Mouse (Mus musculus) adrenal gland, postnatal 10 days (tissue): ENCODE measurements around the gene Kdm6b. TPM values are rescaled to one million over a fixed set of nuclear protein-coding genes. Genes with fewer than 3 reads are reported as not detected.

Experiments
- DNase-seq: peaks from one replicate; pipeline ENCODE4 v3.0.0; 2021; ENCODE audit warnings: mixed read lengths
- total RNA-seq, 2 experiments: library from RNA; stranded (reverse); gene quantifications; 2 replicates each; pipeline ENCODE4 v1.2.3; 2021

The Kdm6b gene
- total RNA-seq, 2 experiments from 2014 or later = 49.0 to 53.4 TPM

GRCm38 (mm10) chr11:69419443-69419812 lies 6.0 kb upstream of the Kdm6b start:
- peak; percentile 52 for DNase-seq

GRCm38 (mm10) chr11:69418481-69419442 lies 5.3 kb upstream of the Kdm6b start:
- peak; percentile 95 for DNase-seq

DNA sequence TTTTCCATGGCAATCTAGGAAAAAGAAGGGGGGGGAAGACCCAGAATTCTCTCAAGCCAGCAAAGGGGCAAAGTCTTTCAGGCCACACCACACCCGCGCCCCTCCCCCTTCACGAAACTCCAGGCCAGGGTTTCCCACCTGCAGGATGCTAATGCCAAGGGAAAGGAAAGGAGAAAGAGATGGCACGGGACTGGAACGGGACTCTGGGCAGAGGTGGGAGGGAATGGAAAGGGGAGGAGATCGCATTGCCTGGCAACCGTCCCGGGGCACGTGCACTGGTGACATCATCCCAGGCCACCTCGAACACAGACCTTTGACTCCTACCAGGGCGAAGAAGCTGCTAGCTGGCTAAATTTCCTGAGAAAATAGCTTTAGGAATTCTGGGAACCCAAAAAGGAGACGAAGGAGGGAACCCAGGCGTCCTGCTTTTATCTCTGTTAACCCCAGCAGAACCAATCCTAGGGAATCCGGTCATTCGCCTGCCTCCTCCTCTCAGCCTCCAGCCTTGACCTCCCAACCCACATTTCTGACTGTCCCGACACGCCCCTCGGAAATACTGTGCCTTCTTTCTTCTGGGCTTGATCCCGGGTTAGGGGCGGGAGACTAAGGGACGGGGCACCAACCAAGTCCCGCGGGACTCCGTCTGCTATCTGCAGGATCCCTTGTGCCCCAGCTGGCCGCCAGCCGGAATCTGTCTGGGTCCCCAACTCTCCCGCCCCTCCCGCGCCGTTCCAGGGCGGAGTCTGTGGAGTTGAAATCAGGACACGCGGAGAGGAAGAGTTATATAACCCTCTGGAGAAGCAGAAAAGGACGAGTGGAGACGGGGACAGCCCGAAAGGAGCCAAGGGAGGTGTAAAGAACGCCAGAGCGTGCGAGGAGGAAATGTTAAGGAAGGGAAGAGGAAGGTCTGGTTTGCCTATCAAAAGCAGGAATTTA lies 4.2 kb upstream of the Kdm6b start:
- peak; percentile 98 for DNase-seq

DNA sequence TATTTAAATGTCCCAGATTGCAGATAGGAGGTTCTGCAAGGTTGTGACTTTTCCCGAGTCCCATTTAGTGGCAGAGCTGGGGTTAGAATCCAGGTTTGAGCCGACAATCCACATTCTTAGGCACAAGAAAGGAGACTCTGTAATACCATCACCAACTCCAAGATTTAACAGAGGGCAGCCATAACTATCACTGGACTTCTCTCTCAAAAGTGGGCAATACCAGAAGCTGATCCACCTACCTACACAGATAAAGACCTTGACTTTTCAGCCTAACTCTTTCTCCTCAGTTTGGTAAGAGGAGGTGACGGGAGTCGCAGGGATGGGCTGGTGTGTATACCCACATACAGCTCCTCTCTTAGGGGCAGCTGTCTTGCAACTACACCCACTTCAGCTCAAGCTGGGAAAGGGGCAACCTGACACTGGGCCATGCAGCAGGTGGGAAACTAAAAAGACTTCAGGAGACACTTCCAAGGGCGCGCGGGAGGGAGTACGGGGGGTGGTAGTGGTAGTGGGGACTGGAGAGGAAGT lies 3.5 kb upstream of the Kdm6b start:
- no peak for DNase-seq

DNA sequence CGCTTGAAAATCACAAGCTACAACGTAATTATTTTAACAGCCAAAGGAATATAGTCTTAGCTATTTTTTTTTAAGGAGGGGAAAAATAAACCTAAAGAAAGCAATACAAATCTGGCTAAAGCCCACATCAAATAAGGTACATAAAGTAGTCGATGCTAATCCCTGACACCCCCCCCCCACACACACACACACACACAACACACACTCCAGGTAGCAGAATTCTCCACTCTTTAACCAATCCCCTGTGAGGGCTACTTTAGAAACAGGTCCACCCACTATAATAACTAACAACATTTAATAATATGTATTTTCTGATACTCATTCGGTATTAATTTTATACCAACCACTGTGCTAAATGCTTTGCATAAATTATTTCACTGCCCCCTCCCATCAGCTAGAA lies 3.0 kb upstream of the Kdm6b start:
- DNase-seq = no peak

DNA sequence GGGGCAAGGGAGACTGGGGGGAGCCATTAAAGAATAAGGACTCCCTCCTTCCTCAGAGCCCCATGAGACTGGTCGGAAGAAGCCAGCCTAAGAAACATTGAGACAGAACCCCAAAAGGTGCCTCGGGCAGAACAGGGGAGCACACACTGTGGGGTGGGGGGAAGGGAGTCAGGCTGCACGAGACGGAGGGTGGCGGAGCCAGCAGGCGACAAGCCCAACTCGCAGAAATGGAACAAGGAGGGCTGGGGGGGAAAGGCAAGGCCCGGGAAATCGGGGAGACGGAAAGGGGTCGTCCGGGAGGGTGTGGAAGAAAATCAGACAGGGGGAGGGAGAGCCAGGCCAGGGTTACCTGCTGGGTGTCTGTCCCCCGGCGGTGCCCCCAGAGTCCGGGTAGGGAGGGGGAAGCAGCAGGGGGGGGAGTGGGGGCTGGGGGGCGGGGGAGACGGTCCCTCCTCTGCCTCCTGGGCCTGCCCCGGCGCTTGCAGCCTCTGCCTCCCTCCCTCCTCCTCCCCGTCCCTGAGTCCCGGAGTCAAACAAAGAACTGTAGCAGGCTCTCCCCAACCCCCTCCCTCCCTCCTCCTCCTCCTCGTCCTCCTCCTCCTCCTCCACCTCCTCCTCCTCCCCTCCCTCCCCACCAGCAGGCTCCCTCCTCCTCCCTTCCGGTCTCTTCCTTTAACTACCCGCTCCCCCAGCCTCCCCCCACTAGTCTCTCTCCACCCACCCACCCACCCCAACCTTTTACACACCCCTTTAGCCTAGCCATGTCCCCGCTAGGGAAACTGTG lies 2.4 kb upstream of the Kdm6b start:
- peak; percentile 77 for DNase-seq

- peak; percentile 87 for DNase-seq
These were observed 1.8 kb upstream of the Kdm6b start for GRCm38 (mm10) chr11:69415327-69415667.

DNA sequence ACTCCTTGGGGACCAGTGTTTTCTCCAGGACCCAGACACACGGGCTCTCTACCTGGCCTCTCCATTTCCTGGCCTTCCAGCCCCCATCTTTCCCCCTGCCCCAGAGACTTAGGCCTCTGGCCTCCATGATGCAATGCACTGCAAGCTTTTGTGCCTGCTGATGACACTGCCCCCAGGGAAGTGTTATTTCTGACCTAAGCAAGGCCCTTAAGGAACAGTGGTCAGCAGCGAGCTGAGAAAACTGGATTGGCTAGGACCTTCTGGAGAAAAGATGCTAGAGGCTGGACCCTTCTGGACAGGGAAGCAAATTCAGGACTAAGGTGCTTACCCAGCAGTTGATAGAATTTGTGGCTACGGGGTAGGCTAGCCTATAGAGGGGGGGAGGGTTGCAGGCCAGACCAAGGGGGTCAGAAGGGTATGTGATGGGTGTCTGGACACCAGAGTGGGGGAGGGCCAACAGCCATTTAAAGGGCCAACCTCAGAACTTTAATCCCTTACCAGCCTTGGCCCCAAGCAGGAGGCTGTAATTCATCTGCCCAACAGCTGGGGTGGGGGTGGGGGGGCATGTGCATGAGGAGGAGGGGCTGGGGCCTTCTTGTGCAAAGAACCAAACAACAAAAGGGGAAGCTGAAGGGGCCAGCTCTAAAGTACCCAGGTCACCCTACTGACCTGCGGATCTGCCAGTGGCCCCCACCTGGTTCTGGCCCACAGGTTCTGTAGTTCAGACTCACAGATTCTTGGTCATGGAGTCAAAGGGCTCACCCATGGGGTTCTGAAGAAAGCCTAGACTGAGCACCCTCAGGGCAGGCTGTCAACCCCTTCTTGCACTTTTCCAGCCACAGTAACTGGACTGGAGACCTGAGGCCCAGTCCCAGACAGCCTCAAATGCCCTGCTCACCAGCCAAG lies 1.2 kb upstream of the Kdm6b start:
- no peak for DNase-seq

DNA sequence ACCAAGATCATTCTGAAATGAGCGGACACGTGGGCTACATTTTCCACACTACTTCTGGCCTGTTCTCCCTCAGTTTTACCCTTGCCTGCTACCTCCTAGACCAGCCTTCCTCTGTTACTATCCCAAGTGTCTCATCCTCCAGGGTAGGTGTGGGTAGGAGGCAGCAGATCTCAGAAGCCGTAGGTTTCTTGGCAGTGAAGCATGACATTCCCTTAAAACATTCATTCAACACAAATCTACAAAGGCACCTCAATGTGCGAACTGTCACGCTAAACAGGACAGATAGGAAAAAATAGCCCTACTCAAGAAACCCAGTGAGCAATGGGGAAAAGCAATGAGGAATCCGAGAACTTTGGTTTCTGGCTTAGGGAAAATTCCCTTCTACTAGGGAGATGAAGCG lies 927 bp downstream of the Kdm6b start:
- no peak for DNase-seq

DNA sequence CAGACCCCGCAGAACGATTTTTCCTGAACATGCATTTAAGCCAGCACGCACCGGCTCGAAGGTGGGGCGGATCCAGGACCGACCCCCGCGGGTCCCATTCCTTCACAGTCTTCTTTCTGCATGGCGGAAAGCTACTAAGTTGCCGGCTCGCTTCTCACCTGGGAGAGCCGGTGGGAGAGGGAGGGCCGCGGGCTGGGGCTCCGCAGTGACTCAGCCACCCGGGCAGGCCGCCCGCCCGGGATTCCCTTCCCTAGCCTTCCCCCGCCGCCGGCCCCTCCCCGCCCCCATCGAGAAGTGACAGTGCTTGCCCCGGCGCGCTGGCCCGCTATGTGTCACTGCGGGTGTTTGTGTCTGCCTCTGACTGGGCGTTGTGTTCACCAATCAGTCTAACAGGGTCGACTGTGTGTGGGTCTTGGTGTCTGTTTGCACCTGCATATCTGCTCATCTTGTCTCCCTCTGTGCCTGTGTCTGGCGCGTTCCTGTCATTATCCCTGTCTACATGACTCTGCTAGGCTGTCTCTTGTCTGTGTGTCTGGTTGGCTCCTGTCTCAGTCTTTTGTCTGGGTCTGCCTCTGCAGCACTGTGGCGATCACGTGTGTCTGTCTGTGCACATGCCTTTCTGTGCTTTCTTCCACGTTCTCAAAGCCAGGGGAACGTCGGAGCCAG lies 1.8 kb downstream of the Kdm6b start:
- peak; percentile 92 for DNase-seq

- peak; percentile 98 for DNase-seq
These were observed 2.4 kb downstream of the Kdm6b start for GRCm38 (mm10) chr11:69411073-69411535.

GRCm38 (mm10) chr11:69410310-69411072 lies 3.0 kb downstream of the Kdm6b start:
- DNase-seq = peak; percentile 77

DNA sequence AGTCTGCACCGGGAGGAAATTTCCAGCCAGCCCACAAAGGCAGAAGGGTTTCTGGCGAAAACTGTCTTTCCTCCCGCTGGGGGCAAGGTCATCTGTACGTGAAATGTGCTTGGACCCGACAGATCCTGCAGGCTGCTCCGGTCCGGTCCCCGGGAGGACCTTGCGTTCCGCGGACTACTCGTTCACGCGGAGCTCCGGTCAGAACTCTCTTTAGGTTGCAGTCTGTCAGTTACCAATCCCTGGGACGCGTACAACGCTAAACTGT lies 3.5 kb downstream of the Kdm6b start:
- DNase-seq = no peak

DNA sequence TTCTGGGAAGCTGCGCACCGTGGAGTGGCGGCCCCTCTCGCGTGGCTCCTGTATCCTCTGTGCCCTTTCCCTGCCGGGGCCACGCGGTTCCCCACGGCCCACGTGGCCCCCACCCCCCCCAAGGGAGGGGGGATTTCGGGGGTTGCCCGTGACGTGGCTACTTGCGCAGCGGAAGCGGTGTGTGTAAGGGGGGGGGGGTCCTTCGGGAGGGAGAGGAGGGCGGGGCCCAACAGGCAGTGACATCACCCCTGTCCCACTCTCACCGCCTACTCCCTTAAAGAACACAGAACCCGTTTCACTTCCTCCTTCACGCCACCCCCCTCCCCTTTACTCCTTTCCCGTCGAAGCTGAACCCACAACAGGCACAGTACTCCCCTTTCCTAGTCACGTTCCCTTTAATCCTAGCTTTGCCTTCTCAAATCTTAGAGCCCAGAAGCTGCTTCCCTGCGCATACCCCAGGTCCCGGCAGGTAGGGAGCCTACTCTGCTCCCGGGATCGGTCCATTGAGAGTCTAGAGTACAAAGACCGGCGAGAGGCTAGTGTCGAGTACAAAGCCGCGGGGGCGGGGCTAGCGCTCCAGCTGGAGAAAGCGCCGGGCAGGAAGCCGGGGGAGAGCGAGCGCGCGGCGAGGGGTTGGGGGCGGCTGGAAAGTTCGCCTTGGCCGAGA lies 4.0 kb downstream of the Kdm6b start:
- DNase-seq = peak; percentile 91

- DNase-seq = peak; percentile 86
These were observed 4.7 kb downstream of the Kdm6b start for GRCm38 (mm10) chr11:69408541-69409377.

DNA sequence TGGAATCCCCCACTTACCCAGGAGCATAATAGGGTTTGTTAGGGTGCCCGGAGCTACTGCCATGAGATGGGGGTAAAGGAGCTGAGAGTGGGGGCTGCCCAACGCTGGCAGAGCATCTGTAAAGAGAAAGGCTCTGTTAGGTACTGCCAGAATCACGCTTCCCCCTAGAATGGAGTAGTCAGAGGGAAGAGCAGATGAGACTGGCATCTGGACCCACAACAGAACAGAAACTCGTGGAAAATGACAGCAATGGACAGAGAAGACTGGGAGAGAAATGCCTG lies 5.8 kb downstream of the Kdm6b start:
- no peak for DNase-seq

DNA sequence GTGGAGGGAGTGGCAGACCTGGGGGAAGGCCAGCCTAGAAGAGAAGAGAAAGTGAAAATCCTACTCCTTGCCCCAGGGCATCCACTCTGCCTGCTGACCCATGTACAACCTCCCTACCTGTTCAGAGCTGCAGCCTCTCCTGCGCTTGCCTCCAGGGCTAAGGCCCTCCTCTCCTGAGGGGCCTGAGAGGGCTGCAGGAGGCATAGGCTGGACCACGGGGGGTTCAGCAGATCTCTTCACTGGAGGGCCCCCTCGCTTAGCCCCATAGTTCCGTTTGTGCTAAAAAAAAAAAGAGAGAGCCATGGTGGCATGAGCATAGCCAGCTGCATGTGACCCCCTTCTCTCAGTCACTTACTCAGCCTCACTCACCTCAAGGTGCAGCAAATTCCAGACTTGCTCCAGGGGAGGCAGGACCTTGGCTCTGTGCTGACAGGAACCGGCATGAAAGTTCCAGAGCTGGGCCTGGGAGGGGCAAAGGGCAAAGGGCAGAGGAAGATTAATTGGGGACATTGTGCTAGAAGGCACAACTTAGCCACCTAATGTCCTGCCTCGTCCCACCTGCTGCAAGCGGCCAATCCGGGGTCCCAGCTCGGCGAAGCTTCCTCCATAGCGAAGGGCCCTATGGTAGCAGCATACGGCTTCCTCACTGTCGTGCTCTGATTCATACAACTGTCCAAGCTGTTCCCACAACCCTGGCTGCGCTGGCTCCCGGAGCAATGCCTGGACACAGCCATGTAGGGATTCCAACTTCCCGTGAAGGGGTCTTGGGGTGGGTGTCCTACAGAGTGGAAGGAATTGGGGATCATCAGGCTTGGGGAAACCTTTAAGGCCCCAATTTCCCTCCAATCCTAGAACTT lies 6.4 kb downstream of the Kdm6b start:
- no peak for DNase-seq
